Mouse (Mus musculus): ENCODE results near the gene Ykt6.

GRCm38 (mm10) chr11:5930578-5930977 lies 24.9 kb upstream of the Ykt6 start:
- TF ChIP-seq CTCF (IDR thresholded peaks at IDR 0.05) (no peak), EP300 (IDR thresholded peaks at IDR 0.05) (no peak)
